Comparison of ENCODE assay signal across 8 mouse cellular contexts in genomic region chr2:18057336-18058145, GRCm38 (mm10). TPM values are rescaled to one million over a fixed set of nuclear protein-coding genes. Genes with fewer than 3 reads are reported as not detected.
DNase-seq lines count a peak whose midpoint lies in the region; ATAC-seq and TF ChIP-seq lines count a peak whose summit lies in the region.

No protein-coding gene starts in this region.

- no peaks in the 10 kb centered on the region; the same call in 1 of the 2 replicates for H3K4me1 ChIP-seq in cerebellum, adult 2 months (ENCODE audit: control insufficient read depth, insufficient read depth, low read length)
- no peaks in the 10 kb centered on the region for H3K4me1 ChIP-seq in hindbrain, postnatal 0 days (ENCODE audit: insufficient read depth, low read length)

- no peaks in the 10 kb centered on the region for H3K36me3 ChIP-seq in hindbrain, postnatal 0 days (ENCODE audit: insufficient read depth, low read length)

- no peak; the same call in 1 of the 2 replicates for ATAC-seq in hindbrain, postnatal 0 days
- peak; percentile 38 for ATAC-seq in megakaryocyte progenitor cell, adult 5-6 weeks (replicated peaks; ENCODE audit: poor library complexity)

- TF ChIP-seq POLR2A in cerebellum, adult 2 months (IDR thresholded peaks at IDR 0.05; ENCODE audit: borderline replicate concordance, insufficient read depth, low read length) = no peak

- WGBS in cerebellum, adult 2 months = under 1% methylated on average over 48 of the region's 48 CpGs
- WGBS in hindbrain, postnatal 0 days = under 1% methylated on average over 48 of the region's 48 CpGs

- H3K27me3 ChIP-seq in cerebellum, adult 2 months (ENCODE audit: control insufficient read depth, insufficient read depth, low read length) = no peaks in the 10 kb centered on the region
- no peaks in the 10 kb centered on the region for H3K27me3 ChIP-seq in hindbrain, postnatal 0 days (ENCODE audit: insufficient read depth, low read length)

- H3K9ac ChIP-seq in hindbrain, postnatal 0 days (replicated peaks; ENCODE audit: low read length) = peak overlapping the region; percentile 83

- H3K27ac ChIP-seq in cerebellum, adult 2 months (ENCODE audit: insufficient read depth, low read length) = peak overlapping the region; percentile 54
- peak overlapping the region; percentile 98 for H3K27ac ChIP-seq in hindbrain, postnatal 0 days

- peak overlapping the region; percentile 95 for H3K4me2 ChIP-seq in hindbrain, postnatal 0 days (ENCODE audit: low read depth, low read length)

- intact Hi-C loops in left cerebral cortex, postnatal 25 days (cut with DNase I) = loop anchor here (2.0 to 5.0 kb wide), 3 partner anchors 29 to 620 kb away; partner anchors contain the start of gene Bmi1

- peak; percentile 68 for DNase-seq in Muller cell, postnatal 12 days (ENCODE audit: inconsistent ontology term)
- peak; percentile 64 to 75 for DNase-seq in cerebellum, adult 2 months
- peak; percentile 62 for DNase-seq in gastrocnemius, postnatal 10 days
- peak; percentile 77 for DNase-seq in hindbrain, postnatal 0 days (ENCODE audit: low spot score)
- peak; percentile 60 to 65 for DNase-seq in left cerebral cortex, postnatal 25 days (ENCODE audit: low spot score in 2 of 2)
- DNase-seq in right cerebral cortex, postnatal 36 days (ENCODE audit: low spot score in 2 of 2) = peak; percentile 39 to 57
- DNase-seq in yolk sac, embryonic 10.5 days (ENCODE audit: low spot score) = peak; percentile 72

- H3K4me3 ChIP-seq in cerebellum, adult 2 months (replicated peaks; ENCODE audit: insufficient read depth, low read depth, low read length) = peak overlapping the region; percentile 87
- peak overlapping the region; percentile 69 for H3K4me3 ChIP-seq in hindbrain, postnatal 0 days (ENCODE audit: low read length)

- H3K9me3 ChIP-seq in hindbrain, postnatal 0 days (ENCODE audit: low read length) = no peaks in the 10 kb centered on the region

- no peak for TF ChIP-seq CTCF in cerebellum, adult 2 months (IDR thresholded peaks at IDR 0.05; ENCODE audit: borderline replicate concordance, insufficient read depth, low read depth, low read length)
- TF ChIP-seq CTCF in hindbrain, postnatal 0 days (IDR thresholded peaks at IDR 0.05; ENCODE audit: low read depth) = no peak

RNA-seq across cellular contexts. Expression of gene Mllt10, which starts 2.5 kb away (rescaled TPM):
- 45.6 and 46.7 TPM in 2 replicates for polyA plus RNA-seq in cerebellum, adult 2 months (2012; rRNA removed)
- 10 to 100 TPM; 21.7 to 33.1 TPM for total RNA-seq in gastrocnemius, postnatal 10 days (2021)
- total RNA-seq in hindbrain, postnatal 0 days (2014; rRNA removed) = 20.1 and 25.6 TPM in 2 replicates
- polyA plus RNA-seq in hindbrain, postnatal 0 days (2015; fragmentation: Nextera tagmentation; extraction: Ambion mirVana) = 30.0 and 34.6 TPM in 2 replicates
- 10 to 100 TPM; 47.2 to 51.5 TPM for total RNA-seq in left cerebral cortex, postnatal 25 days (2021)
- 62.3 and 96.1 TPM in 2 replicates for total RNA-seq in megakaryocyte progenitor cell, adult 5-6 weeks (2015)
- total RNA-seq in megakaryocyte progenitor cell, adult 5-6 weeks (2017) = 41.4 and 57.9 TPM in 2 replicates

RNA-seq across cellular contexts. Expression of gene Skida1, which starts 8.7 kb away (rescaled TPM):
- 4.8 and 5.7 TPM in 2 replicates for polyA plus RNA-seq in cerebellum, adult 2 months (2012; rRNA removed)
- total RNA-seq in gastrocnemius, postnatal 10 days (2021) = 1 to 10 TPM; 2.0 to 2.1 TPM
- total RNA-seq in hindbrain, postnatal 0 days (2014; rRNA removed) = 14.1 and 22.7 TPM in 2 replicates
- 4.4 and 5.0 TPM in 2 replicates for polyA plus RNA-seq in hindbrain, postnatal 0 days (2015; fragmentation: Nextera tagmentation; extraction: Ambion mirVana)
- 1 to 10 TPM; 7.5 to 8.3 TPM for total RNA-seq in left cerebral cortex, postnatal 25 days (2021)
- not detected in 2 replicates for total RNA-seq in megakaryocyte progenitor cell, adult 5-6 weeks (2015)
- 0.14 TPM in 1 of 2 replicates, not detected in the other for total RNA-seq in megakaryocyte progenitor cell, adult 5-6 weeks (2017)

RNA-seq across cellular contexts. Expression of gene A930004D18Rik, which starts 20.0 kb away (rescaled TPM):
- polyA plus RNA-seq in cerebellum, adult 2 months (2012; rRNA removed) = 2.6 and 3.0 TPM in 2 replicates
- 1 to 10 TPM; 2.2 to 2.7 TPM for total RNA-seq in gastrocnemius, postnatal 10 days (2021)
- 2.3 and 3.7 TPM in 2 replicates for total RNA-seq in hindbrain, postnatal 0 days (2014; rRNA removed)
- polyA plus RNA-seq in hindbrain, postnatal 0 days (2015; fragmentation: Nextera tagmentation; extraction: Ambion mirVana) = 9.0 and 9.9 TPM in 2 replicates
- 1 to 10 TPM; 1.7 to 2.8 TPM for total RNA-seq in left cerebral cortex, postnatal 25 days (2021)
- total RNA-seq in megakaryocyte progenitor cell, adult 5-6 weeks (2015) = not detected in 2 replicates
- total RNA-seq in megakaryocyte progenitor cell, adult 5-6 weeks (2017) = not detected in 2 replicates
